Mouse (Mus musculus) telencephalon, adult 2 months (tissue): ENCODE measurements around the gene Kdm2b.

ENCODE experiments used
- DNase-seq: peaks from one replicate; pipeline ENCODE4 v3.0.0-alpha.2; 2011; ENCODE audit warnings: low read depth, low spot score

The Kdm2b gene

DNA sequence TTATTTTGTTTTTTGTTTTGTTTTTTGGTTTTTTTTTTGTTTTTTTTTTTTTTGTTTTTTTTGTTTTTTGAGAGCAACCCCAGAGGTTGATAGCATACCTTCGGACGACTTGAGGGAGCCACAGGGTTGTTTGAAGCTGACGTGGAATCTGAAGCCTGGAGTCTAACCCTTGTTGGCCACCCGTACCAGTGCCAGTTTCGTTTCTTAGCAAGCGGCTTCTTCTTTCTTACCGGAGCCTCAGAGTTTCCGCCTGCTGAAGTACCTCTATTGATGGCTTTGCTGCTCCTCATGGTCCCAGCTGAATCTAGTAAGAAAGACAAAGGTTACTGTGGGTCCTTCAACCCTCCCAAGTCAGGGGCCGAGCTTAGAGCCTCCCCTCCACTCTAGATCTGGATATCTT is 22.1 kb upstream of the Kdm2b start:
- DNase-seq, result no peak

DNA sequence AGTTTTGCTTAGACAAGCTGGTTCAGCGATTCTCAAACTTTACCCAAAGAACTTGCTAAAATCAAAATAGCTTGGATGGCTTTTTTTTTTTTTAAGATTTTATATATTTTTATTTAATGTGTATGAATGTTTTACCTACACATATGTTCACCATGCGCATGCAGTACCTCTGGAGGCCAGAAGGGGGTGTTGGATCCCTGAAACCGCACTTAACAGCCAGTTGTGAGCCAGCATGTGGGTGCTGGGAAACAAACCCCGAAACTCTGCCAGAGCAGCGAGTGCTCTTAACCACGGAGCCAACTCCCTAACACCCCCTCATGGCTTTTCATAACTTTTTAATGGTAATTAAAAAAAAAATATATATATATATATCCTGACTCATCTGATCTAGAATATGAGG is 21.2 kb upstream of the Kdm2b start:
- DNase-seq, result no peak

DNA sequence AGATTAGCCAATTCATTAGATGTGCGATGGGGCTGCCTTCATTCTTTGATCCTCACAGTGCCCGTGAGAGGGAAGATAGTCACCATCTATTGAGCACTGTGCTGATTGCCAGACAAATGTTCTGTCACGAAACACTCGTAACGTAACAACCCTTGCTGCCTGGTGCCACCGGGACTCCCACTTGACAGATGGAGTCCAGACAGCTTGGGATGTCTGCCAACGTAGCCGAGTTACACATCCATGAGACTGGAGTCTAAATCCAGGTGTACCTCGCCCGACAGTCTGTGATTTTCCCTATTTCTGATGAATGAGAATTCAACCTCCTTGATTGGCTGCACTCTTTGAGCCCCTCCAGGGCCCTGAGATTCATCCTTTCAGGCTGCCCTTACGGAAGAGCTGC is 20.2 kb upstream of the Kdm2b start:
- no peak for DNase-seq

DNA sequence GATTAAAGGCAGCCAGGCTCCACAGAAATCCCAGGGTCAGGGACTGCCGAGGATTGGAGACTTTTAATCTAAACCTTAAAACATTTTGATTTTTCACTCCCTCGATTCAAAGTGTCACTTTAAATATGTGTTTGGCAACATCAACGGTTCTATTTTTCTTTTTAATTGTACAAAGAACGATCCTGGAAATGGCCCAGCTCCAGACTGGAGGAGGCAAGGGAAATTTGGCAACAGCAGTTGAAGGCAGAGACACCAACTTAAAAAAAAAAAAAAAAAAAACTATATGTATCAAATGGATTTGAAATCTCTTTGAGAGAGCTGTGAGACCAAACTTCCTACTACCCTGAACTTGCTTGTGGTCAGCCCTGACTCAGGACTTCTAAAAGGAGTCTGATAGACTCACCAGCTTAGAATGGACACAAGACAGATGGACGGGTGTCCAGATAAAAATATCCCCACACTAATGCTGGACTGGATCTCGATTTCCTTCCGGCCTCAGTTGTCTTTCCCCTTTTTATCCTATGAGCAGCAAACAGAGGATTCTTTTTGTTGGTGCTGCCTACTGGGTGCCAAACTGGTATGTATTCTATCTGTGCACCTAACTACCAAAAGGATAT is 19.4 kb upstream of the Kdm2b start:
- DNase-seq, result no peak

DNA sequence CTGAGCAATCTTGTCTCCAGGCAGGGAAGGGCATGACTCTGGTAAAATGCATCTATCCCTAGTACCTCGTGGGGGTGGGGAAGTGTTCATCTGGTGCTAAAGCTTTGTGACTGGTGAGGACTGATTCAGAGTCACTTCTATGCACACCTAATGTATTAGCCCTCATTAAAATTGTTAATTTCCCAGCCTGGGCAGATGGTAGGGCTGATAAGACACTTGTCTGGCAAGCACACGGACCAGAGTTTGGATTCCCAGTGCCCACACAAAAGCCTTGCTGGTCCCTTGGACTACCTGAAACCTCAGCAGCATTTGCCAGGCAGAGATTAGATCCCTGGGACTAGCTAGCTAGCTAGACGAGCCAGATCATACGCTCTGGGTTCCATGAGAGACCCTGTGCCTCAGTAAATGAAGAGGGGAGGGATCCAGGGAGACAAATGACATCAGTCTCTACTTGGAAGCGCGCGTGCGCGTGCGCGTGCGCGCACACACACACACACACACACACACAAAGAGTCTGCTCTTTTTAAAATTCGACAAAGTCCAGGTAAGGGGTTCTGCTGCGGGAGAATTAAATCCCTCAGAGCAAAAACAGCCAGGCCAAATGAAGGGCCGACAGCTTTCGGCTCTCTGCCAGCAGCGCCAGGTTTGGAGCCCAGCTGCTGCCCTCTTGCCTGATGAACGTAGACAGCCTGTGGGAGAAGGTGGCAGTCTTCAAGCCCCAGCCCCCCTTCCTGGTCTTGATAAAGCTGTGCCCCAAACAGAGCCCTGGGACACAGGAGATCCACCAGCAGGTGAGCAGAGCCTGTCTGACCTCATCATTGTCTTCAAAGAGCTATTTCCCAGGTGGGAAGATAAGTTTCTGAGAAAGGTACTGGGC is 16.3 kb upstream of the Kdm2b start:
- no peak for DNase-seq

DNA sequence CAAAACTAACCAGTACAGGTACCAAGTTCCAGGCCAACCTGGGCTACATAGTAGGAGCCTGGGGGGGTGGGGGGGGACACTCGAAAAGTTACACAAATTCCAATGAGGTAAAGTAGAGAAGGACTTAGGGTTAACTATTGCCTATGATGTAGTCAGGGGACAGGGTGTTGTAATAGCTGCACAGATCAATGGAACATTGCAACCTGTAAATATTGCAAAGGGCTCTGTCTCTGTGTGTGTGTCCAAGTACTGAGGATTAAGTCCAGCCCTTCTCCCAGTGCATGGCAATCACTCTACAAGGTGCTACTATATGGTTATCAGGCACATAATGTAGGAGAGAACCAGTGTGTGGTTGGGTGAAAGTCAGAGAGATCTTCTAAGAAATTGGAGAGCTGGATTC is 11.3 kb upstream of the Kdm2b start:
- no peak for DNase-seq

DNA sequence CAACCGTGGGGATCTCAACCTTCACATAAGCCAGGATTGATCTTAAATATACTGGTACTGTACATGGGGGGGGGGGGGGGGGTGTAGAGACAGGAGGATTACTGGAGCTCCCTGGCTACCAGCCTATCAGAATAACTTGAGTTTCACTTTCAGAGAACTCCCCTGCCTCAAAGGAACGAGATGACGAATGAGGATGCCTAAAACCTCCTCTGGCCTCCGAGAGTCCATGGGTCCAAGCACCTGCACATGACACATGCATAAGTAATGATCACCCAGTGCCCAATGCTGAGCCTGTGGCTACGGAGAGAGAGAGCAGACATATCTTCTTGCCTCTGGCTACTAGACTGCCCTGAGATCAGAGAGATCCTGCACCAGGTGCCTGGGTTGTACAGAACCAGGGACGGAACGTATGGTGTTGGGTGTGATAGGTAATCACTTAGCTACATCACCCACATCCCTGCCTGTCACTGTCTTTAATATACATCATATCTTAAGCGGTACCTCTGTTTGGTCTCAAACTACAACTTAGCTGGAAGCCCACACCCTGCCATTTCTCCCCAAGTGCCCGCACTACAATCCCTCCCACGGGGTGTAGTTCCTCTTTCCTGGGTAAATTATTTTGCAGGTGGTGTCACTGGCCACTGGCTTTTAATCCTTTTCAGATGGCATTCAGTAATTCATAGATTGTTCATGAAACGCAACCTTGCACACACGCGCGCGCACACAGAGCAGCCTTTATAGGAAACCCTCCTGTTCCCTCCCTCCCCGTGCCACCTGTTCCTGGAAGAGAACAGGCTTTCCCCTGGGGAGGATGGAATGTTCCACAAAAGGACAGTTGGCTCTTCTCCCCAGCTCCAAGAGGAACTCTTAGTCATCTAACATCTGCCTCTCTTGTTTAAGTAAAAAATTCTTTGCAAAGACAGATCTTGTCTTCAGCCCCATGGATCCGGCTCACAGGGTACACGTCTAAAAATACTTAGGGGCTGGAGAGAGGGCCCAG is 7.9 kb upstream of the Kdm2b start:
- DNase-seq, result peak; percentile 84

DNA sequence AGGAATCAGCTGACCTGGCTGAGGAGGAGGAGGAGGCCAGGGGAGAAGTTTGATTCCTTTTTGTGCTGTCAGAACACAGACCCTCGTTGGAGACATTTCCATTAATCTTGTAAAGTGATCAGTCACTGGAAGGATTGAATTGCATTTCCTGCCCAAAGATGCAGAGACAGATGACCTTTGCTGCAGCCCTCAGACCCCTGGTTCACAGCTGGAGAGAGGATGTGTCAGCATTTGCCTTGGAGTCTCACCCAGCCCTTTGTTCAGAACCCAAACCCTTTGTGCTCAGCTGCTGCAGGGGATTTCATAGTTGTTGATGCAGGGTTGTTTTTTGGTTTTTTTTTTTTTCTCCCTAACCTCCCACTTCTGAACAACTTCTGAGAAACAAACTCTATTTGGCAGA is 5.3 kb upstream of the Kdm2b start:
- DNase-seq, result no peak

DNA sequence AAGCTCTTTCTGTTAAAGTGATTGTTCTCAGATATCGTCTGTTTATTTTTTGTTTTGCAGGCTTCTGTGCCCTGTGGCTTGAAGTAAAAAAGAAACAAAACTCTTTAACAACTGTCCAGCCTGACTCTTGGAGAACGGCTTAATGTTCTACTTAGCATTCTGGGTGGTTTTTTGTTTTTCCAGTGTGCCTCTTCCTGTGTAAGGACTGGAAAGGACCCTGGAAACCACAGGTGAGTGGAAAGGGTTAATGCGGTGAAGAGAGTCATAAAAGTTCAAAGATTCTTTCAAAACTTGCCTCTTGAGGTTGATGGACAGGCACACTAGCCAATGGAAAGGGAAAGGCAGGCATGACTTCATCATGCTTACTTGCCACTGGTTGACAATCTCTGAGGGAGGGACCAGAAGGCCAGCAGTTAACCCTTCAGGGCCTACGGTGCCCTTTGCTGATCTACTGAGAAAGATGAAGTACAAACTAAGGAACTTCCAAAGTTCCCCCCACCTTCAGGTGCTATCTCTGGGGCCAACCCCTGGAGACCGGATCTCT is 4.8 kb upstream of the Kdm2b start:
- DNase-seq, result no peak

DNA sequence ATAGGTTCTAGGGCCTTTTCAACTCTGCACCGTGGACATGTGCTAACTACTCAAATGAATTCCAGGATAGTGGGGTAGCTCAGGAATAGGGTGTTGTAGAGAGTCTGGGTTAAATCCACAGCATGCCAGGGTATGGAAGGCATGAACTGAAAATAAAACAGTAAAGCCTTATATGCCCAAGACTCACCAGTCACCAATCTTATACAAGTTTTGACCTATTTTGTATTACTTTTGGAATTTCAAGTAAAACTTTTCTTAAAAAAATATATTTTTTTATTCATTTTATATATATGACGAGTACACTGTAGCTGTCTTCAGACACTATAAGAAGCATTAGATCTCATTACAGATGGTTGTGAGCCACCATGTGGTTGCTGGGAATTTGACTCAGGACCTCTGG is 4.2 kb upstream of the Kdm2b start:
- no peak for DNase-seq

DNA sequence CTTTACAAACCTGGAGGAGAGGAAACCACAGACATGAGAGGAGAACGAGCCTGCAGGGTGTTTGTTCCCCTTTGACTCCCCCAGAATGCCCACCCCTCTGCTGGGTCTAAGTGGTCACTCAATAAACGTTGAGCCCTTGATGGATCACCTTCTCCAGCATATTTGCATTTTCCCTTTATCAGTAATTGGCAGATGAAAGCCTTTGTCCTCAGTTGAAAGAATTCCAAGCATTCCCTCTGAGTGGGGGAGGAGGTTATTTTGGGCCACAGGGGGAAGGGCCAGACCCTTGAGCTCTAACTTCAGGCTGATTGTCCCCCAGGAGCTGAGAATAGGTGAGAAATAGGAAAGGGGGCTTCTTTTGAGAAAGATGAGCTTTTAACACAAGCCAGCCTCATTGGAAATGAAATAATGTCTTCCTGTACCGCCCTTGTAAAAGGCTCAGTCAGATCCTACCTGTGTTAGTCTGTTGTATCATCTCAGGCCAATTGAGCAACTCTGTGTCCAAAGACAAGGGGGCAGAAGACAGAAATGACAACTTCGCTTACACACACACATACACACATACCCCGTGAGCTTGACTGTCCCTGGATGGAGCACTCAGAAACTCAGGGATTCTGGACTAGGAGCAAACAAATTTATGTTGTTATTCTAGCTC is 1.9 kb upstream of the Kdm2b start:
- no peak for DNase-seq

DNA sequence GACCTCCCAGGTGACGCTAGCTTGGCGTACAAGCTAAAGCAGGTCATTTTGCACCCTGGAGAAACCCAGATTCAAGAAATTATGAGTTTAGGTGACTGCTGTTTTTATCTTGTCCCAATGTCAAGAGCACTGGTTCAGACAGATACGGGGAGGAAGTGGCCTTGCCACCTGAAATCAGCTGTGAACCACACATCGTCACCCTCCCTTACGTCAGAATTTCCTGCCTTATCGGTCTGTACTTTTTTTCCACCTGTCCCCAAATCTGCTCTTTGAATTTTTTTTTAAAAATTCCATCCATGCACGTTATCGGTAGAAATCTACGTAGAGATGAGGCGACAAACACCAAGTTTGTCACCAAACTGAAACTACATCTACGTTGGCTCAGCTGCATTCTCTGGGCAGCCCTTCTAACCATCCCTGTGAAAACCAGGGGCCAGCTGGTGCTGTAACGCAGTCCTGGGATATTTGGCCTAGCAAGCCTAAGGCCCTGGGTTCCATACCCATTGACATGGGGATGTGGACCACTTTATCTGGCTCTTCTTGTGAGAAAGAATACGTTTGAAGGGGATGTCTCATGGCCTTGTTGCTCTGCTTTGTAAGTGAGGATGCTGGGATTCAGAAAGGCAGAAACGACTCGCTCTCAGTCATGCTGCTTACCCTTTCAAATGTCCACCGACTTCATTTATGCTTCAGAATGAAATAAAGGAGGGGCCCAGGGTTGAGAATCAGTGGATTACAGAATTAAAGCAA is 963 bp upstream of the Kdm2b start:
- no peak for DNase-seq

DNA sequence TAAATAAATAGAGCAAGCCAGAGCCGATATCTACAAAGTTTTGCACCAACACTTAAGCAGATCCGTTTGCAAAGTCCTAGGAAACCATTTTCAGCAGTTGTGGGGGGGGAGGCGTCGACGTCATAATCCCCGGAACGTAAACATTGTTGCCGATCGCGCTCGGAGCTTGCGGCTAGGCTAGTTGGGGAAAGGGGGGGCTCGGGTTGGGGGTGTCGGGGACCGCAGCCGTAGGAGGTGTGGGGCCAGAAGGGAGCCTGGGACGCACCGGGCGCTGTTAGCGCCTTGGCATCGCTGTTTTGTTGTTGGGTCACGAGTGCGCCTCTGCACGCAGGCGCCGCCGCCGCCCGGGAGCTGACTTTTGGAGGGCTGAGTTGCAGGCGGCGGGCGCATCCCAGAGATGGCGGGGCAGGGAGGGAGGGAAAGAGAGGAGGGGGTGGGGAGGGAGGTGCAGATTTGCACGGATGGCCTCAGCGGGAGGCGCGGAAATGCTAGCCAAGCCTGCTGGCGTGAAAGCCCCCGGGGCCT is 560 bp downstream of the Kdm2b start:
- no peak for DNase-seq

DNA sequence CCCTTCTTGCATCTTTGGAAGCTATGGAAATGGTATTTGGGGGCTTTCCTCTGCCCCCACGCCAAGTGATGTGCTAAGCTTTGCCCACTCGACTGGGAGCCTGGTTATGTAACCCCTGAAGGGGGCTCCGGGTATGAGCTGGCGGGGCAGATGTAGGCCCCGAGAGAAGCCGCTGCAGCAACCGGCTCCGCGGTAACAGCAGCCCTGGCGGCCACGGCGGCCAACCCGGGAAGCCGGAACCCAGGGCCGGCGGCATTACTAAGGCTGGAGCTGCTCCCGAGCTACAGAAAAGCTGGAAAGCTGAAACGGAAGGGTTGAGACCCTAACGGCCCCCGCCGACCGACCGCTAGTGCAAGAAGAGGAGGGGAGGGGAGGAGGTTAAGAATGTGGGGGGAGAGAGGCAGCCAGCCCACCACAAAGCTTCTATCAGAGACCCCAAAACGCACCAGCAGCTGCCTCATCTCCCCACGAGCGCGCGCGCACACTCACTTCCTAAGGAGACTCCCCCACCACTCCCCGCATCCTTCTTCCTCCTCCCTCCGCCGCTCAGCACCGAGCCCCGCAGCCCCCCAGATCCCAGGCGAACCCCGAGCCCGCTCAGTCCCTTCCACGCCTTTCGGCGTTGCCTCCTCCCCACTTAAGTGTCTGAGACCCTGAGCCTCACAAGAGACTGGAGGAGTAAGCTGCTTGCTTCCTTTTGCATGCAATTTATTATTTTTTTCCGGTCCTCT is 1.4 kb downstream of the Kdm2b start:
- DNase-seq, result no peak

DNA sequence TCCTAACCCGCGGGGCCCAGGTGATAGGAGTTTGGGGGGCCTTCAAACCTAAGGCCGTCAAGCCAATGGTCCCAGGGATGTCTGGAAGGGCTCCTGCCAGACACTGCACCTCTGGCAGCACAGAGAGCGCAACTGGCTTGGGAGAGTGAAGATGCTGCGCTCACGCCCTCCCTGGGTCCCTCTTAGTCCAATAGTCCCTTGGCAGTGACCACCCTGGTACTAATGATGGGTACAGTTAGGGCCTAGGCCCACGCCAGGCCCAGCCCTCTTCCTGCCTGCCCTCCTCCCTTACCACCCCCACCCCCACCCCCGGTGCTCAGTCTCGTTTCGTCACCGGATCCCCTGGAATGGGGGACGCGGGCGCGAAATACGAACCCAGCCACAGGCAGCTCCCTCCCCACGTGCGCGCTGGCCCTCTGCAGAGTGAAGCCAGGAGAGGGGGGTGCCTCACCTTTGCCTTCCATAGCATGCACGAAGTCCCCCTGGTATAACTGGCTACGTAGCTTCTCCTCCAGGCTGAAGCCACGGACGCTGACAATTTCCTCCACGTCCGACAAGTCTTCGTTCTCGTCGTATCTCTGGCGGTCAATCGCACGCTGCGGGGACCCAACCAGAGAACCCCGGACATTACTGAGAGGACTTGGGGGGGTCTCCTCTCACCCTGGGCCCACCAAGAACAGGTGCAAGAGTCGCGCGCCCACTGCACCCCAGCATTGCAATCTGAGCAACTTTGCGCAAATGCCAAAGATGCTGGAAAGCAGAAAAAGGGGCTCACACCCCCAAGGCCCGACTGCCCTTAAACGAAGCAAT is 2.2 kb downstream of the Kdm2b start:
- no peak for DNase-seq

DNA sequence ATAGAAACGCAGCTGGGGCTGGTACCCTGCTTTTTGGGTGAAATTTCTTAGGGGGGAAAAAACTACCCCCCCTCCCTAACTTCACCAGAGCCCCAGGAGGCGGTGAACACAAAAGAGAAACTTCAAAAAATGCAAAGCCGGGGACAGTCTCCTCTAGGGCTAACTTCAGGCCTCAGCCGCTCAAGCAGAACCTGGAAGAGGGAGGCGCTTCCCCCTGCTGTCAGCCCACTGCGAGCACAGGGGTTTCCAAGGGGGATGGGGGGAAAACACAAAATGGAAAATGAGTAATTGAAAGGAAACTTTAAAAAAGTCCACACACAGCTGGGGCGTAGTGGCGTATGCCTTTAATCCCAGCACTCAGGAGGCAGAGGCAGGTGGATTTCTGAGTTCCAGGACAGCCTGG is 3.5 kb downstream of the Kdm2b start:
- DNase-seq, result no peak

DNA sequence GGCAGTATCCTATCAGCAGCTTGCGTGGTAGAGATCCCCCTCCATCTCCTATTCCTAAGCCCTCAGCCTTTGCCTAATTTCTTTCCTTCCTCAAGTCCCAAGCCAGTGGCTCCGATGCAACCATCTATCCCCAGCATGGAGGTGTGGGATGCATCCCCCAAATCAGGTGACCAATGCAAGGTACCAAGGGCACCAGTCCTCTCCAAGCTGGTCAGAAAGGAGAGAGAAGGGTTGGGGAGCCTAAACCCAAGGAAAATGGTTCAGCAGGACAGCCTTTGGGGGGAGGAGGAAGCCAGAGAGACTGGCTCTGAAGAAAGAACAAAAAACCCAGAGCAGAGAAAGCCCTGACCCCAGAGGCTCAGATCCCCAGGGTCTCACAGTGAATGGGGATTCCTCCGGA is 4.3 kb downstream of the Kdm2b start:
- DNase-seq, result no peak

DNA sequence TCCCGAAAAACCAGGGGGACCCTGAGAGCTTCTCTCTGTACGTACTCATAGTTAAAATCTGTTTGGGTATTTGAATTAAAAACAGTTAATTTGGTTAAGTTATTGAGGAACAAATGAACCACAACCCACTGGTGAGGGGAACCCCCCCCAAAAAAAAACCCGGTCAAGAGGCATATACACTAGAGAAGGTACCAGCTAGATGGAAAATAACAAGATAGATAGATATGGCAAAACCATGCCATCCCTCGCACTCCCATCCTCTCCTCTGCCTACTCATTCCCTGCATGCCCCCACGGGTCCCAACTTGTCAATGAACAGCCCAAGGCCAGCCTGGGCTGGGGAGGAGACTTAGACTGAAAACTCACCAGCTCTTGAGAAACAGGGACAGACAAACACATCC is 5.1 kb downstream of the Kdm2b start:
- no peak for DNase-seq

DNA sequence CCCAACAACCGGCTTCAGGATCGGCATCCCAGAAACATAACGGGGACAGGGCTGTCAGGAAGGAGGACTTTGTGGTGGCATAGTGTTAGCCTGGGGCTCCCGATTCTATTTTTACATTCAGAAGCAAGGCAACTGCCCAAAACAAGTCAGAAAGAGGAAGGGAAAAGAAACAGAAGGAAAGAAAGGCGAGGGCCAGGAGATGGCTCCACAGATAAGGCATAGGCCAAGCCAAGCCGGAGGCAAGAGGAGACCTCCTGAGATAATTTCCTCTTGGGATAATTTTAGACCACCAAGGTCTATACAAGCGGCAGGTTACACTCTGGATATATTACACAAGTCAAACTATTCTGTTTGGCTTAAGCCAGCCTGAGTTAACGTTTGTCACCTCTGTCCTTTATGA is 10.7 kb downstream of the Kdm2b start:
- no peak for DNase-seq
